Mouse (Mus musculus) forebrain, embryonic 15.5 days (tissue): ENCODE results near the gene Sytl1. TPM values are rescaled to one million over a fixed set of nuclear protein-coding genes. Genes with fewer than 3 reads are reported as not detected.

Experiments
- ATAC-seq: fragments of 200-750 bp; cut with Nextera tagmentation; replicated peaks from 2 replicates; pipeline ENCODE4 v1.8.0; 2017; ENCODE audit warnings: mild to moderate bottlenecking, moderate TSS enrichment, moderate library complexity
- H3K27ac ChIP-seq: fragments of 300-500 bp; sonication (generic); replicated peaks from 2 replicates; pipeline ENCODE4 v1.5.1; 2015; ENCODE audit warnings: mild to moderate bottlenecking, inconsistent platforms
- H3K27me3 ChIP-seq: fragments of 300-500 bp; sonication (generic); 2 replicates; pipeline ENCODE4 v1.6.1; 2015; ENCODE audit warnings: inconsistent platforms
- H3K36me3 ChIP-seq: fragments of 300-500 bp; sonication (generic); 2 replicates; pipeline ENCODE4 v1.6.1; 2015; ENCODE audit warnings: mild to moderate bottlenecking, inconsistent platforms
- H3K4me1 ChIP-seq: fragments of 300-500 bp; sonication (generic); 2 replicates; pipeline ENCODE4 v1.6.1; 2015; ENCODE audit warnings: inconsistent platforms
- H3K4me2 ChIP-seq: fragments of 300-500 bp; sonication (generic); replicated peaks from 2 replicates; pipeline ENCODE4 v1.6.1; 2015; ENCODE audit warnings: mild to moderate bottlenecking, inconsistent platforms
- H3K4me3 ChIP-seq: fragments of 300-500 bp; sonication (generic); 2 replicates; pipeline ENCODE4 v1.5.1; 2015; ENCODE audit warnings: mild to moderate bottlenecking, inconsistent platforms
- H3K9ac ChIP-seq: fragments of 300-500 bp; sonication (generic); replicated peaks from 2 replicates; pipeline ENCODE4 v1.6.1; 2015; ENCODE audit warnings: mild to moderate bottlenecking, inconsistent platforms
- H3K9me3 ChIP-seq: fragments of 300-500 bp; sonication (generic); 2 replicates; pipeline ENCODE4 v1.6.1; 2016; ENCODE audit warnings: inconsistent platforms
- WGBS: fragments of 180-500 bp; shearing (Covaris S2); methylation state at CpG from one replicate; pipeline ENCODE4 v1.1.7; 2015; ENCODE audit warnings: mixed read lengths; 5-methylcytosine and 5-hydroxymethylcytosine counted together
- polyA plus RNA-seq: library from polyadenylated mRNA; unstranded; fragments of >200 nt; fragmentation: Nextera tagmentation; extraction: Ambion mirVana; gene quantifications from 2 replicates; pipeline ENCODE4 v1.2.1, GENCODE M21; 2015

The Sytl1 gene
- polyA plus RNA-seq, 1 experiment from 2014 or later = 0.29 TPM

GRCm38 (mm10) chr4:133277104-133278026, 14.5 kb upstream of the Sytl1 start, which contains the start of gene Tmem222:
TSS of gene Tmem222 (minus strand) at chr4:133277792.
- Histone ChIP-seq H3K4me1 (peaks cover 39% of the 10 kb centered on the region), H3K27me3 (no peaks in the 10 kb centered on the region), H3K4me3 (peak within 1 kb of the TSS; percentile 60), H3K9me3 (no peaks in the 10 kb centered on the region), H3K9ac (peak within 1 kb of the TSS; percentile 78), H3K4me2 (peak within 1 kb of the TSS; percentile 57), H3K27ac (peak within 1 kb of the TSS; percentile 91), H3K36me3 (0 out of 2 replicates have a peak, but pooled peaks cover 2% of the 10 kb centered on the region)
- under 1% methylated on average over 73 of the region's 73 CpGs for WGBS
- ATAC-seq = peak; percentile 95

- Histone ChIP-seq H3K9ac (no peak overlapping the region), H3K9me3 (no peaks in the 10 kb centered on the region), H3K27ac (no peak overlapping the region), H3K36me3 (peaks cover 36% of the 10 kb centered on the region), H3K4me3 (no peak overlapping the region), H3K4me2 (no peak overlapping the region), H3K27me3 (no peaks in the 10 kb centered on the region), H3K4me1 (peaks cover 6% of the 10 kb centered on the region)
- 94% methylated on average over 9 of the region's 9 CpGs for WGBS
- no peak for ATAC-seq
Observed at GRCm38 (mm10) chr4:133270929-133271328, 8.0 kb upstream of the Sytl1 start.

- ATAC-seq = no peak
- no peaks in the 10 kb centered on the region for H3K9me3 ChIP-seq
- H3K4me2 ChIP-seq = no peak overlapping the region
- H3K4me3 ChIP-seq = no peak overlapping the region
- 94% methylated on average over 3 of the region's 3 CpGs for WGBS
- no peaks in the 10 kb centered on the region for H3K4me1 ChIP-seq
- H3K36me3 ChIP-seq = peaks cover 49% of the 10 kb centered on the region
- no peak overlapping the region for H3K27ac ChIP-seq
- no peak overlapping the region for H3K9ac ChIP-seq
- H3K27me3 ChIP-seq = no peaks in the 10 kb centered on the region
Observed at GRCm38 (mm10) chr4:133269596-133269995, 6.7 kb upstream of the Sytl1 start.

- Histone ChIP-seq H3K9me3 (no peaks in the 10 kb centered on the region), H3K4me1 (no peaks in the 10 kb centered on the region), H3K36me3 (peaks cover 54% of the 10 kb centered on the region), H3K4me3 (no peak overlapping the region), H3K4me2 (no peak overlapping the region), H3K27ac (no peak overlapping the region), H3K9ac (no peak overlapping the region), H3K27me3 (no peaks in the 10 kb centered on the region)
- WGBS = 94% methylated on average over 3 of the region's 3 CpGs
- ATAC-seq = no peak
Observed at GRCm38 (mm10) chr4:133268931-133269330, 6.0 kb upstream of the Sytl1 start.

GRCm38 (mm10) chr4:133266248-133266880, 3.5 kb upstream of the Sytl1 start:
- no peaks in the 10 kb centered on the region for H3K27me3 ChIP-seq
- no peak overlapping the region for H3K9ac ChIP-seq
- H3K4me3 ChIP-seq = no peak overlapping the region
- no peak overlapping the region for H3K27ac ChIP-seq
- ATAC-seq = no peak
- H3K36me3 ChIP-seq = peaks cover 58% of the 10 kb centered on the region
- 95% methylated on average over 12 of the region's 12 CpGs for WGBS
- H3K4me1 ChIP-seq = no peaks in the 10 kb centered on the region
- H3K9me3 ChIP-seq = no peaks in the 10 kb centered on the region
- H3K4me2 ChIP-seq = no peak overlapping the region

GRCm38 (mm10) chr4:133265759-133266158, 2.8 kb upstream of the Sytl1 start:
- no peak for ATAC-seq
- no peak overlapping the region for H3K27ac ChIP-seq
- no peak overlapping the region for H3K9ac ChIP-seq
- no peak overlapping the region for H3K4me2 ChIP-seq
- H3K27me3 ChIP-seq = no peaks in the 10 kb centered on the region
- no peaks in the 10 kb centered on the region for H3K4me1 ChIP-seq
- no peaks in the 10 kb centered on the region for H3K9me3 ChIP-seq
- H3K4me3 ChIP-seq = no peak overlapping the region
- peaks cover 58% of the 10 kb centered on the region for H3K36me3 ChIP-seq
- WGBS = 96% methylated on average over 4 of the region's 4 CpGs

- Histone ChIP-seq H3K36me3 (peaks cover 58% of the 10 kb centered on the region), H3K4me3 (no peak overlapping the region)
- no peak for ATAC-seq
Observed at GRCm38 (mm10) chr4:133265297-133265696, 2.4 kb upstream of the Sytl1 start.

GRCm38 (mm10) chr4:133264559-133264958, 1.6 kb upstream of the Sytl1 start:
- Histone ChIP-seq H3K9ac (no peak overlapping the region), H3K4me3 (no peak overlapping the region), H3K4me1 (no peaks in the 10 kb centered on the region), H3K27me3 (no peaks in the 10 kb centered on the region), H3K27ac (no peak overlapping the region), H3K4me2 (no peak overlapping the region), H3K9me3 (no peaks in the 10 kb centered on the region), H3K36me3 (peaks cover 58% of the 10 kb centered on the region)
- no peak for ATAC-seq
- 94% methylated on average over 2 of the region's 2 CpGs for WGBS

More at GRCm38 (mm10) chr4:133265297-133265696, 2.4 kb upstream of the Sytl1 start:
- Histone ChIP-seq H3K4me2 (no peak overlapping the region), H3K27me3 (no peaks in the 10 kb centered on the region), H3K9ac (no peak overlapping the region), H3K27ac (no peak overlapping the region), H3K9me3 (no peaks in the 10 kb centered on the region), H3K4me1 (no peaks in the 10 kb centered on the region)
- 92% methylated on average over 3 of the region's 3 CpGs for whole genome bisulfite sequencing

GRCm38 (mm10) chr4:133263756-133264155, 843 bp upstream of the Sytl1 start:
- H3K36me3 ChIP-seq = peaks cover 51% of the 10 kb centered on the region

GRCm38 (mm10) chr4:133262375-133262765, 543 bp downstream of the Sytl1 start:
- no peak for ATAC-seq
- Histone ChIP-seq H3K36me3 (peaks cover 37% of the 10 kb centered on the region), H3K4me3 (no peak overlapping the region), H3K9ac (no peak overlapping the region), H3K27ac (no peak overlapping the region), H3K4me1 (no peaks in the 10 kb centered on the region), H3K4me2 (no peak overlapping the region), H3K9me3 (no peaks in the 10 kb centered on the region), H3K27me3 (no peaks in the 10 kb centered on the region)
- 68% methylated on average over 7 of the region's 7 CpGs for WGBS

More at GRCm38 (mm10) chr4:133263756-133264155, 843 bp upstream of the Sytl1 start:
- Histone ChIP-seq H3K4me3 (no peak overlapping the region), H3K27ac (no peak overlapping the region), H3K27me3 (no peaks in the 10 kb centered on the region), H3K4me1 (no peaks in the 10 kb centered on the region), H3K9me3 (no peaks in the 10 kb centered on the region), H3K9ac (no peak overlapping the region), H3K4me2 (no peak overlapping the region)
- ATAC-seq = no peak
- 91% methylated on average over 5 of the region's 5 CpGs for WGBS

GRCm38 (mm10) chr4:133261641-133262374, 1.1 kb downstream of the Sytl1 start:
- Histone ChIP-seq H3K27ac (no peak overlapping the region), H3K9me3 (no peaks in the 10 kb centered on the region), H3K4me3 (no peak overlapping the region), H3K4me1 (no peaks in the 10 kb centered on the region), H3K27me3 (no peaks in the 10 kb centered on the region), H3K9ac (no peak overlapping the region), H3K36me3 (peaks cover 33% of the 10 kb centered on the region), H3K4me2 (no peak overlapping the region)
- WGBS = 48% methylated on average over 10 of the region's 10 CpGs
- no peak for ATAC-seq
